In genomic region chr4:117323515-117324344, GRCm38 (mm10) we compare ENCODE assay signal across 8 mouse cellular contexts.
DNase-seq lines count a peak whose midpoint lies in the region; ATAC-seq and TF ChIP-seq lines count a peak whose summit lies in the region.

No protein-coding gene starts in this region.

- no peak overlapping the region for H3K4me2 ChIP-seq in liver, embryonic 13.5 days
- no peak overlapping the region for H3K4me2 ChIP-seq in neural tube, embryonic 13.5 days

- 25% methylated on average over 14 of the region's 14 CpGs for WGBS in liver, embryonic 13.5 days (ENCODE audit: insufficient replicate concordance)
- 17% methylated on average over 14 of the region's 14 CpGs for WGBS in neural tube, embryonic 13.5 days

- peak; percentile 37 for DNase-seq in 3T3-L1 (ENCODE audit: low read depth, low spot score)
- DNase-seq in ES-E14 (ENCODE audit: low read depth, low spot score) = no peak
- peak; percentile 58 to 63 for DNase-seq in cerebellum, postnatal 4 days (ENCODE audit: low spot score in 2 of 2)
- peak; percentile 47 to 62 for DNase-seq in gastrocnemius, postnatal 4 days (ENCODE audit: low spot score in 2 of 2)
- DNase-seq in kidney, adult 9 months = peak; percentile 46
- peak; percentile 14 for DNase-seq in liver, embryonic 13.5 days
- DNase-seq in yolk sac, embryonic 10.5 days (ENCODE audit: low spot score) = peak; percentile 51

- no peak overlapping the region for H3K4me3 ChIP-seq in ES-E14 (ENCODE audit: insufficient read depth in 1 of 2, low read depth in 1 of 2, low read length in 2 of 2, poor library complexity in 1 of 2, severe bottlenecking in 1 of 2)
- H3K4me3 ChIP-seq in liver, embryonic 13.5 days (replicated peaks) = no peak overlapping the region
- no peak overlapping the region for H3K4me3 ChIP-seq in neural tube, embryonic 13.5 days

- no peak overlapping the region for H3K9ac ChIP-seq in ES-E14 (ENCODE audit: insufficient read depth, low read depth, low read length, poor library complexity, severe bottlenecking)
- no peak overlapping the region for H3K9ac ChIP-seq in liver, embryonic 13.5 days
- no peak overlapping the region for H3K9ac ChIP-seq in neural tube, embryonic 13.5 days

- no peaks in the 10 kb centered on the region for H3K36me3 ChIP-seq in ES-E14 (ENCODE audit: control insufficient read depth, insufficient read depth, low read length, poor library complexity, severe bottlenecking)
- H3K36me3 ChIP-seq in liver, embryonic 13.5 days = no peaks in the 10 kb centered on the region
- no peaks in the 10 kb centered on the region for H3K36me3 ChIP-seq in neural tube, embryonic 13.5 days

- peaks cover 49% of the 10 kb centered on the region for H3K27me3 ChIP-seq in liver, embryonic 13.5 days
- H3K27me3 ChIP-seq in neural tube, embryonic 13.5 days = peaks cover 100% of the 10 kb centered on the region

- H3K4me1 ChIP-seq in ES-E14 (ENCODE audit: control insufficient read depth in 2 of 2, insufficient read depth in 2 of 2, low read length in 2 of 2, poor library complexity in 1 of 2) = peaks cover 0 to 8% of the 10 kb centered on the region in 2 experiments
- H3K4me1 ChIP-seq in liver, embryonic 13.5 days (replicated peaks) = peaks cover 10% of the 10 kb centered on the region
- peaks cover 34% of the 10 kb centered on the region for H3K4me1 ChIP-seq in neural tube, embryonic 13.5 days (replicated peaks)

- in situ Hi-C loops in ES-E14 (cut with MboI; ENCODE audit: low sequenced_read_pairs in 2 of 2, unreplicated experiment in 2 of 2) = loop anchor here in 1 of 2 experiments (25.0 kb wide), 1 partner anchor 189 kb away; no protein-coding TSS in a partner anchor

- ATAC-seq in liver, embryonic 13.5 days (ENCODE audit: low read depth) = no peak
- ATAC-seq in neural tube, embryonic 13.5 days (ENCODE audit: low read depth) = peak; percentile 21; the same call in 1 of the 2 replicates

- H3K9me3 ChIP-seq in ES-E14 (ENCODE audit: control insufficient read depth, insufficient read depth, low read depth, low read length) = no peaks in the 10 kb centered on the region
- no peaks in the 10 kb centered on the region for H3K9me3 ChIP-seq in liver, embryonic 13.5 days (replicated peaks)
- H3K9me3 ChIP-seq in neural tube, embryonic 13.5 days = no peaks in the 10 kb centered on the region

- H3K27ac ChIP-seq in ES-E14 (ENCODE audit: insufficient read depth, low read depth, low read length, poor library complexity, severe bottlenecking) = no peak overlapping the region
- H3K27ac ChIP-seq in liver, embryonic 13.5 days = no peak overlapping the region
- H3K27ac ChIP-seq in neural tube, embryonic 13.5 days (replicated peaks) = no peak overlapping the region

TF ChIP-seq in ES-E14, 5 proteins besides CTCF, POLR2A, EP300 and RAD21:
- TF ChIP-seq MAFK (IDR thresholded peaks at IDR 0.05; ENCODE audit: insufficient read depth, low read depth, low read length) (no peak), ZC3H11A (IDR thresholded peaks at IDR 0.05; ENCODE audit: borderline replicate concordance, low read depth, low read length) (peak; percentile 98)
